ENCODE assay signal across 15 mouse cellular contexts in genomic region chr5:96309566-96309965, GRCm38 (mm10).
"Had no signal": no experiment of that assay in that cellular context is flagged by ENCODE, and none has a peak within 500 bp of the region (broad histone marks: within the 10 kb centered on the region; RNA-seq: fewer than 3 reads in every experiment).

No protein-coding gene starts in this region.

- H3K27ac ChIP-seq: neural tube, embryonic 13.5 days; neural tube, embryonic 15.5 days; stomach, embryonic 15.5 days; stomach, postnatal 0 days had no signal

- H3K27me3 ChIP-seq: neural tube, embryonic 13.5 days; neural tube, embryonic 15.5 days; stomach, embryonic 15.5 days had no signal

- H3K4me1 ChIP-seq: neural tube, embryonic 15.5 days; stomach, embryonic 15.5 days had no signal

- DNase-seq: right cerebral cortex, adult 18-20 months; right cerebral cortex, postnatal 14 days; right cerebral cortex, postnatal 25 days; right cerebral cortex, postnatal 4 days; spleen, adult 18-20 months; thymus, adult 18-20 months; thymus, adult 2 months; thymus, postnatal 14 days; thymus, postnatal 25 days; thymus, postnatal 36 days; thymus, postnatal 4 days had no signal

- H3K4me3 ChIP-seq: neural tube, embryonic 13.5 days; neural tube, embryonic 15.5 days; stomach, embryonic 15.5 days had no signal

- H3K4me2 ChIP-seq: neural tube, embryonic 13.5 days; neural tube, embryonic 15.5 days; stomach, embryonic 15.5 days had no signal

- H3K9me3 ChIP-seq: neural tube, embryonic 13.5 days; neural tube, embryonic 15.5 days; stomach, embryonic 15.5 days had no signal

- H3K36me3 ChIP-seq: neural tube, embryonic 13.5 days; neural tube, embryonic 15.5 days; stomach, embryonic 15.5 days had no signal

- H3K9ac ChIP-seq: neural tube, embryonic 13.5 days; neural tube, embryonic 15.5 days; stomach, embryonic 15.5 days had no signal
